Mouse (Mus musculus) gastrocnemius, postnatal 25 days (tissue): ENCODE data around the gene Ptger1. TPM values are rescaled to one million over a fixed set of nuclear protein-coding genes. Genes with fewer than 3 reads are reported as not detected.

Source experiments
- DNase-seq: peaks from one replicate; pipeline ENCODE4 v3.0.0; 2022
- long read RNA-seq, 2 experiments: library from polyadenylated mRNA; stranded (forward); transcript quantifications; one replicate each; pipeline ENCODE4 v2.0.0; 2021
- total RNA-seq, 2 experiments: library from RNA; stranded (reverse); gene quantifications; 1 replicate in 1 of 2; 2 replicates in 1 of 2; pipeline ENCODE4 v1.2.3; 2021

Gene Ptger1
- total RNA-seq: under 1 TPM; 0.13 to 0.15 TPM
- long read RNA-seq, experiment 1: 0 reads
- long read RNA-seq, experiment 2: 0 reads

DNA sequence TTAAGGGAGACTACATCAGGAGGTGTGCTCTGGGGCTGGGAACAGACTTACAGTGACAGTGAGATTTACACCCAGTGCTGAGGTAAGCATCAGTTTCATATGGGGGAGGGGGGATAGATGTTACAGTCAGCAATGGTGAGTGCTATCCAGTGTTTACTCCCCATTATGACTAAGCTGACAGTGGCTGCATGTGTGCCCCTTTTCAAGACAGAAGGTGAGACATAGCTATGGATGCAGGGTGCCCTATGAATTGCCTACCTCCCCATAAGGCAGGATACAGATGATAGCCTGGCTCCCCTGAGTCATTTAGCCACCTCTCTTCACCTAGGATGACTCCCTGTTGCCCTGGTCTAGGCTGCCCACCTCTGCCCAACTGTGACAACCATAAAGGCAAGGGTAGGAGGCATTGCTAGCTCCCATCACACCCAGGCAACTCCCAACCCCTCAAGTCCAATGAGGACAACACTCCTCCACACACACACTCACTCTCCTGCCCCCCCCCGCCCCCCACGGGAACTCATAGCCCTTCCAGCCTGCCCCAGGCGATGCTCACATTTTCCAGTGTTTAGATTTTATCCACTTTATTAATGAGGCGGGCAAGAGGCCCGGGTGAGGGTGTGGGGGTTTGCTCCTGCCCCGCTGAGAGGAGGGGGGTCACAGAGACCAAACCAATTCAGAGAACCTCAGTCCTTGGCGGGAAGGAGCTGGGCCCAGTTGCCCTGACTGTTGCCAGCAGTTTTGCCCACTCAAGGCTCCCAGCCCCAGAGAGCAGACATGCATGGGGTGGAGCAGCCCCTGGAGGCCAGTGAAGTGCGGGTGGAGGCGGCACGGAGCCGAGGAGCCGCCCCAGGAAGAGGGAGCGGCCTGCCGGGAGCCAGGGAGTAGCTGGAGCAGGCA is at the start of gene Ptger1:
Ptger1 (plus strand) TSS at position 710 of the 897 bp plus-strand sequence.
- DNase-seq: peak; percentile 65

DNA sequence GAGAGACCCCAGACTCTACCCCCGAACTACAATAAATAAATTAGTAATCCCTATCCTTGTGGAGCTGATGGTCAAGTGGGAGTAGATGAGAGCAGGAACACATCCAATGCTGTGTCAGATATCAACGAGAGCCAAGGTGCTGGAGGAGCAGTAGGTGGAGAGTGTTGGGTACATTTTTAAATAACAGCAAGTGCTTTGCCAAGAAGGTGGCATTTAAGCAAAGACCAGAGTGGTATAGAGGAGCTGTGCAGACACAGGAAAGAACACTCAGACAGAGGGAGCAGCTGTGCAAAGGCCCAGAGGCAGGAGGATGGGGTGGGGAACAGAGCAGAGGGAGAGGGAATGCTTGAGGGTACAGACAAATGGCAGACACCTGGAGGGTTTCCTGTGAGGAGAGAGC is 49.4 kb upstream of the Ptger1 start:
- DNase-seq: no peak

DNA sequence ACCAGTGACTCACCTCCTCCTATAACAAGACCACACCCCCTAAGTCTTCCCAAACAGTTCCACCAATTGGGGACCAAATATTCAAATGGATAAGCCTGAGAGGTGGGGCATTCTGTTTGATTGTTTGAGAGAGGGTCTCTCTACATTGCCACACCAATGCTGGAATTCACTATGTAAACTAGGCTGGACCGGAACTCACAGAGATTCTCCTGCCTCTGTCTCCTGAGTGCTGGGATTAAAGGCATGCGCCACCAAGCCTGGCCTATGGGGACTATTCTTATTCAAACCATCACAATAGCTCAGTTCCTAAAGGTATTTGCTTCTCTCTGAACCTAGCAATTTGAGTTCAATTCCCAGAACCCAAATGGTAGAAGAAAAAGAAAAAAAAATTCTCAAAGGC is 47.9 kb upstream of the Ptger1 start:
- DNase-seq: no peak

DNA sequence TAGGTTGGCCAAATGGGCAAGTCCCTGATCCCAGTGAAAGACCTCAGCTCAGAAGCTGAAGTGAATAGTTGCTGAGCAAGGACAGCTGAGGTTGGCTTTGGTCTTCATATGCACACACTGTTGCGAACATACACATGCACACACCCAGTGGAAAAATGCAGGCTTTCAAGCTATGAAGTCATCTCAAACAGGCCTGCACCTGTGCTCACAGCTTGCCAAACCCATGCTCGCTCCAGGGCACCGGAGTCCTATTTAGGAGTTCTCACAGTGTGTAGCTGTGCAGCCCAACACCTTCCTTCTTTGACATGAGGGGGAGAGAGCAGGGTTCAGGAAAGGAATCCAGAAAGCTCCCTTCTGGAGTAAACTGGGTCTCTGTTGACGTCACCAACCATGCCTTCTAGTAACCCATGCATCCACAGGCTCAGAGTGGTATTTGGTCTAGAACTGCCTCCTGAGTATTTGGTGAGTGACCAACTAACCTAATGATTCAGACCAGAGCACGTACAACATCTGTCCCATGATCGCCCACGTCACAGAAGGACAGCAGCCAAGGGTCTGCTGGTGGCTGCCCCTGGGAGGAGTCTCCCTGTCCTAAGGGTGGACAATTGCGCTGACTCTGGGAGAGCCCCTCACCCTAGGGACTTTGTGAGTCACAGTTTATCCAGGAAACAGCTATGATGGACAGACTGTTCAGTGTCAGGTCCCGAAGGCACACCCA is 46.8 kb upstream of the Ptger1 start:
- DNase-seq: no peak

DNA sequence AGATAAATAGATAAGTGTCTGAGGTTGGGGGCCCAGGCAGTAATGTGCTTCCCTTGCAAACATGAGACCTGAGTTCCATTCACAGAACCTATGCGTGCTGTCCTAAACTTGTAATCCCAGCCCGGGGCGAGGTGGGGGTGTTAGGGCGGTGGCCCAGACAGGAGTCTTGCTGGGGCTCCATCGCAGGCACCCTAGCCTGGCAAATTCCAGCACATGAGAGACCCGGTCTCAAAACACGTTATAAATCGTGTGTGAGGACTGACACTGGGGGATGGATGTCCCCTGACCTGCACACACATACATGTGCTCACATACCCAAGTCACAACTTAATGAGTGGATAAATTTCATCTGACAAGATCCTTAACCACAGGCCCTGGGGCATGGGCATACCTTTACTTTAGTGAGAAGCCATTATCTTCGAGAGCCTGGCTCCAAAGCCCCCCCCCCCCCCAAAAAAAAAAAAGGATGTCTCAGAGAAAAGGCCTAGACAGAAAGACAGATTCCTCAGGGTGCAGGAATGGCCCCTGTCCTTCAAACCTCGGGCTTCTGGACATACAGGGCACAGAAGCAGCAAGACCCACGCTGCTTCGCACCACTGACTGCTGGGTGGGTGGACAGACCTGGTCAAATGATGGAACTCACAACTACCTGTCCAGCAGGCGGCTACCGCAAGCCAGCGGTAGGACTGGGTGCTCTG is 44.6 kb upstream of the Ptger1 start:
- DNase-seq: no peak

DNA sequence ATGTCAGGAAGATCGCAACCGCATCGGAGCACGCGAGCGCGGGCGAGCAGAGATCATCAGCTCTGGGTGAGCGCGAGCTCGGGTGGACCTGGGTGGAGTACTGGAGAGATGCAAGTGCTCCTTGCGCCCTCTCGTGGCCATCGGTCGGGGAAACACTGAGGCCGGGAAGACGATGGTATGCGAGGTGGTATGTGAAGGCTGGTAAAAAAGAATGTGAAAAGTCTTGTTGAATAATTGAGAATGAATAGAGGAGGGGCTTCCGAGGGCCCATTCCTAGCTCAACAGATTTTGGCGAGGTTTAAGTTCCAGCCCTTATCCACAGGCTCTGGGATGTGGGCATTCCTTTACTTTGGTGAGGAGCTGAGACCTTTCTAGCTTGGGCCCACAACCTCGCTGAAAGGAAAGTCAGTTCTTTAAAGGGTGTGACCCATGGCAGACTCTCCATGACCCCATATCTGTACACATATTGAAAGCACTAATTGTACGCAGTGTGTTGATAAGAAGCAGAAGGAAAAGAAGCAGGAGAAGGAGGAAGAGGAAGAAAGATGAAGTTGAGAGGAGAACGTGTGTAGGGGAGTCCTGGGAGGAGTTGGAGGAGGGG is 44.0 kb upstream of the Ptger1 start:
- DNase-seq: peak; percentile 65

DNA sequence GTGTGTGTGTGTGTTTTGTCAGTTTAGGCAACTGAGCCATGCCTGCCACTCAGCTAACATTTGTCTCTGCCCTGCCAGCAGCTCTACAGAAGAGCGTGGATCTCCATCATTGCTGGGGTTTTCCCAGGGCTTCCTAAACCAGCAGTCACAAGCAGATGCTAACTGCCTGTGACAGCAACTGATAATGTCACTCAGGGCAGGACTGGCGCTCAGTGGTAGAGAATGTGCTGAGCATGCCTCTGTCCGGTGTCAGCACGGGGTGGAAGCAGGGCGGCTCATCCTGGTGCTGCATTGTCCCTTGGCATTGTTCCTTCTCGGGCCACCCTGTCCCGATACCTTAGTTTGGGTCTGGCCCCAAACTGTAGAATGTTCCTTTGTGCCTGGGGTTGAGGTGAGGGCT is 42.9 kb upstream of the Ptger1 start:
- DNase-seq: no peak

DNA sequence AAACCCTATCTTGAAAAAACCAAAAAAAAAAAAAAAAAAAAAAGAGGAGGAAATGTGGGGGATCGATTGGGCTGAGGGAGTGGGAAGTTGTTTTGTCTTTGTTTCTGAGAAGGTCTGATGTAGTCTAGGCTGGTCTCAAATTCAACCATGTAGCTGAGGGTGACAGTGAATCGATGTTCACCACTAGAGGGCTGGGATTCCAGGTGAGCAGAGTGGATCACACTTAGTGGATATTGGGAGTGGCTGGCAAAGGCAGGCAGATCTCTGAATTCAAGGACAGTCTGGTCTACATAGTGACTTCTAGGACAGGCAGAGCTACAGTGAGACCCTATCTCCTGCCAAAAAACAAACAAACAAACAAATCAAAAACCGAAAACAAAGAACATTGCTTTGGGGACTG is 41.7 kb upstream of the Ptger1 start:
- DNase-seq: no peak

DNA sequence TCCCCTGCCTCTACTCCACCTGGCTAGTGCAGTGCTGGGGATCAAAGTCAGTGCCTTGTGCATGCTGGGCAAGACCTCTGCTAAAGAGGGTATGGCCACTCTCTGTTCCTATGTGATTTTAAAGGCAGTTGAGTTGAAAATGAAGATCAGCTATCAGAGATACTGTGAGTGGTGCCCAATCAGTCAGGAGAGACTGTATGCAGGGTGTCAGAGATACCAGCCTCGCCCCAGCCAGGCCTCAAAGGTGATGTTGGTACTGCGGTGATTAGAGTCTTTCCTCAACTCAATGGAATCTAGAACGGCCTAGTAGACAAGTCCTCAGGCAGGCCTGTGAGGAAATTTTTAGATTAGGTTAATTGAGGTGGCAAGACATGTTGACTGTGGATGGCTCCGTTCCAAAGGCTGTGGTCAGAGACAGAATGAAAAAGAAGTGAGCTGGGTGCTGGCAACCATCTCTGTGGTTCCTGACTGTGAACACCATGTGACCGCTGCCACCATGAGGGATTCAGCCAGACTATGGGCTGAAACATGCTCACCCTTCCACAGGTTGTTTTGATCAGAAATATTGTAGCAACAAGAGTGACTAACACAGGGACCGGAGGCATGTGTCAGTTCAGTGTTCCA is 40.7 kb upstream of the Ptger1 start:
- no peak for DNase-seq

DNA sequence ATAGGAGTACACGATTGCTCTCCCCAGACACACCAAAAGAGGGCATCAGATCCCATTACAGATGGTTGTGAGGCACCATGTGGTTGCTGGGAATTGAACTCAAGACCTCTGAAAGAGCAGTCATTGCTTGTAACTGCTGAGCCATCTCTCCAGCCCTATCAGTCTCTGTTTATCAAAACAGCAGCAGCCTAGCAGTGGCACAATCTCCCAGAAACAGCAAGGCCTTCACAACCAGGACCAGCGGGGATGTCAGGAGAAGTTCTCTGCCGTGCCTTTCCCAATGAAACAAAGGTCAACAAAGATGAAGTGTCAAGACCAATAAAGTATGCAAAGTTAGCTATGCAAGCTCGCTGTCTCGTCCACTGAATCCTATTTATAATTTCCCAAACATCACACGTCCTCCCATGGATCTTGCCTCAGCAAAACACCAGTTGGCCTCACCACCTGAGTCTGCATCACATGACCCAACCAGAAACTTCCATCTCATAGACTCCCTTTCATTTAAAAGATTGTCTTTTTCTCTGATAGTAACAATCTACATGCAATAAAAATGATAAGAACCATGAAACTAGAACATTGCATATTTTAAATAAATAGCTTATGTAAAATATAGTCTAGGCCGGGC is 34.3 kb upstream of the Ptger1 start:
- no peak for DNase-seq

DNA sequence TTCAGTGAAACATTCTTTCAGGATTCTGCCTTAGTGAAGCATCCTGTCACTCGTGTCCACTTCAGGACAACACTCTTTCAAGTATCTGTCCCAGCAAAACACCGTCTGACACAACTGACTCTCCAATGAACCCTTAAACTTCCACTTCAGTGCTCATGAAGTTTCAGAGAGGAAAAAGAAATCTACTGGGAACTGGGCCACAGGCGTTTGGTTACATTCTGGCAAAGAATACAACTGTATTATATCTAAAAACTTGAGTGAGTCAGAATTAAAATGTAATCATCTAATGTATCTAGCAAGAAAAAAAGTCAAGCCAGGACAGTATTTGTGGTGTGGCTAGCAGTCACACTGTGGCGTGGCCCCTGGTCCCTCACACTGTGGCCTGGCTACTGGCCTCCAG is 27.6 kb upstream of the Ptger1 start:
- no peak for DNase-seq

DNA sequence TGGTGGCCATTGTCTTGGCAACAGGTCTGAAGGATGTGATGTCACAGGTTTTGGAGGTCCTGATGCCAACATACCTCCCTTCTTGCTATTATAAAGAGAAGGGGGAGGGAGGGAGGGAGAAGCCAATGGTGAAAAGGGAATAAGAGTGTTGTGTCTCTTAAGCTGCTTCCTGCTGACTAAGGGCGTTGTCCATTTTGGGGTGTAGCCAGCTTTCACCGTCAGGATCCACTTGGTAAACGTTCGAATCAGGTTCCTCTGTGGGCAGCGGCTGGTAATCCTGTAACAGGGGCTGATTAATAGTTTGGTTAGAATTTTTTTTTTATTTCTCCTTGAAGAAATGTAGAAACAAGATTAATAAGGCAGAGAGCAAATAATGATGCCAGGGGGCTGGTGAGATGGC is 26.8 kb upstream of the Ptger1 start:
- DNase-seq: no peak

DNA sequence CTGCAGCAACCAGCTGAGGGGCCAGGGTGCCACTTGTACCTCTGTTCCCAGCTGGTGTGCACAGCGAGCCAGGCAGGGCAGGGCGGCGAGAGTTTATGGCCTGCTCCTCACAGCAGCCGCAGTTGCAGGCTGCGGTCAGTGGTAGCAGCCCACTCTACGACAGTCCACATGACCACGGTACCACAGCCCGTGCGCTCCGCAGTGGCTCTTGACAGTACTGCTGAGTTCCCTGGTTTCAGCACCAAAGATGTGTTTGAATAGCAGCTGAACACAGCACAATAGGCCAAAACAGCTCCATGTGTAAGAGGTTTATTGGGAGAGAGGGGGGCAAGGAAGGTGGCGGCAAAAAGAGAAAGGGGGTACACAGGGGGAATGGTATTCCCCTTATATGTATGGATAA is 19.0 kb upstream of the Ptger1 start:
- no peak for DNase-seq

DNA sequence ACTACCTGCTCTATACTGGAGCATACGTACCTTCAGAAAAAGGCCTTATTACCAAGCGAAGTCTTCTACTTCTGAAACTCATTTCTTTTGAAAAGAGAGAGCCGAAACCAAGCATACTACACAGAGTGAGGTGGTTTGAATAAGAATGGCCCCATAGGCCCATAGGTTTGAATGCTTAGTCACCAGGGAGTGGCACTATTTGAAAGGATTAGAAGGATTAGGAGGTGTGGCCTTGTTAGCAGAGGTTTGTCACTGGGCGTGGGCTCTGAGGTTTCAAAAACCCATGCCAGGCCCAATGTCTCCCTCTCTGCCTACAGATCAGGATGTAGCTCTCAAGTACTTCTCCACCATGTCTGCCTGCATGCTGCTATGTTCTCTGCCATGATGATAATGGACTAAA is 18.4 kb upstream of the Ptger1 start:
- DNase-seq: no peak

DNA sequence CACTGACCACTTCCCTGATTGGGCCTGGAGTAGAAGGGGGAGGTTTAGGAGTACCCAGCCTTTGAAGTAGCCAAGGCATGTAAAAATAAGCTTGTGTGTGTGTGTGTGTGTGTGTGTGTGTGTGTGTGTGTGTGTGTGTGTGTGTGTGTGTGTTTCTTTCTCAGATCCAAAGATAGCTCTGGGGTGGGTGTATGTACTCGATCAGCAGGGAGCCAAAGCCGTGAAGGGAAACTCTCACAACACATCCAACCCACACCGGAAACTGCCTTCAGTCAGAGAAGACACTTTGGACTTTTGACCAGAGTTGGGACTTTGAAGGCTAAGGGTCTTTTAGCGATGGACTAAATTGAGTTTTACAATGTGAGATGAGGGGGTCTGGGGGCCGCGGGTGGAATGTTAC is 16.8 kb upstream of the Ptger1 start:
- DNase-seq: no peak

DNA sequence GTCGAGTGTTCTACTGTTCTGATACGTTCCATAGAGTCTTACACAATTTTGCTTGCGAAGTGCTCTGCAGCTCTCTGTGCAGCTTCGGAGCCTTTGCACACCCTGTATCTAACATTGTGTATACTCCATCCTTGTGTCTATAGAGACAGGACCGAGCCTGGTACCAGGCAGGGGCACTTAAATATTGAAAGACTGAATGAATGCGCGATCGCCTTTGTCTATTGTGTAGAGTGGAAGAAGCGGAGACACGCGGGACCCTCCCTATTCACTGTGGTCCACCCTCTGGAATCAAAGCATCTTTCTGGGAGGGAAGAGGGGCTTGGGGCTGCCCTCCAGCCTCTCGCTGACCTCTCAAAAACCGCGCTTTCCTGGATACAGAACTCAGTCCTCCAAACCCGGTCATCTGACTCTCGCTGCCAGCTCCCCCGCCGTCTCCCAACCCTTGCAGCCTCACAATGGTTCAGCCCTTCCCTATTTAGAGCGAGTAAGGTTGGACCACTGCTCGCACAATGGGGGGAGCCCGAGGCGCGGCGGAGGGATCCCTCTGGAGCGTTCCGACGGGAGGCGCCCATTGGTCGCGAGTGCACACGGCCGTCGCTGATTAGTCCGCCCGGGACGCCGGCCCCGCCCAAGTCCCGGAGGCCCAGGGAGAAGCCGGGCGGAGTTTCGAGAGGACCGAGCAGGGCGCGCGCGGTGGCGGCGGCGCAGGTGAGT is 14.3 kb upstream of the Ptger1 start, which contains the start of gene Gipc1:
Gipc1 (plus strand) TSS at position 648 of the 714 bp plus-strand sequence.
- peak; percentile 97 for DNase-seq

DNA sequence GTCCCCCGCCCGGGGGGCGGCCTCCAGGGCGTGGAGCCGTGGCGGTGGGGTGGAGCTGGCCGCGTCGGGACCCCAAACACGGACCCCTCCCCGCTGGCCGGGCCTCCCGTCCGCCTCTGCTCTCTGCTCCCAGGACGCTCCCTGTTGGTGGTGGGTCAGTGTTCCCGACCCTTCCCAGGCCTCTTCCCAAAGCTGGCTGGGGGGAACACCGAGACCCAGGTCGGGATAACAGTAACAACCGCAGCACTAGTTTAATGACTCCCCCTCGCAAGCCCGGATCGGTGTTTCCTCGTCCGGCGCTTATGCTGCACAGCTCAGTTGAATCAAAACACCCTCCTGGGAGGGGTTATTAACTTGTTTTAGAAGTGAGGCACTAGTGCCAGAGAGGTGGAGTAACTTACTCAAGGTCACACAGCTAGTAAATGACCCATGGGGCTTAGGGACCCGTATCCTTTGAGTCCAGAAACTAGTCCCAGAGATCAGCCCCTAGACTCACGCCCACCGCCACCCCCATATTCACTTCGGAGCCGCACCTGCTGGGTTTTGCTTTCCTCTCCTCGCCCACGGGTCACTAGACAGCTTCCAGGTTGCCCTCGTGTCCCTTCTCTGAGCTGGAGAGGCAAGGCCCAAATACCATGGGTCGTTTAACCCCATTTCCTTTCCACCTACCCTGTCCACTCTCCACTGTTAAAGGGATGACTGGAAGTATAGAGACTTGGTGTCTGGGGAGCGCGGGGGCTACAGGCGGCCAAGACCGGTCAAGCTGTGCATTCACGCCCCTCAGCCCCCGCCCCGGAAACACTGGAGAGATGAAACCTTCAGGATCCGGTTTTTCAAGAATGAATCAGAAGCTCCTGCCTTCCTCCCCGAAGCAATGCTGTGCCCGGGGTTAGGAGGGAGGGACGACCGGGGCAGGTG is 13.5 kb upstream of the Ptger1 start:
- DNase-seq: no peak

DNA sequence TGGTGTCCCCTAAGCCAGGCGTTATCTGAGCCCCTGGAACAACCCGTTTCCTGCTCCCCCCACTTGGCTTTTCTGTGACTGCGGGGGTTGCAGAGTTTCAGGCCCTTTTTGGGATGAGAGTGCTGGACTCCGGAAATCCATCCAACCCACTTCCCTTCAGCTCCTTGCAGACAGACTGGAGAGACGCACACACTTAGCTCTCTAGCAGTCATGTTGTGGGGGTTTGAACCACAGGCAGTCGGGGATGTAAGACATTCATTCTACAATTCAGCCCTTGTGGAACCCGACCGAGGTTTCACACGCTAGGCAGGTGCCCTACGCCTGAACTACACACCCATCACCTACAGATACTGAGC is 12.8 kb upstream of the Ptger1 start:
- DNase-seq: no peak

DNA sequence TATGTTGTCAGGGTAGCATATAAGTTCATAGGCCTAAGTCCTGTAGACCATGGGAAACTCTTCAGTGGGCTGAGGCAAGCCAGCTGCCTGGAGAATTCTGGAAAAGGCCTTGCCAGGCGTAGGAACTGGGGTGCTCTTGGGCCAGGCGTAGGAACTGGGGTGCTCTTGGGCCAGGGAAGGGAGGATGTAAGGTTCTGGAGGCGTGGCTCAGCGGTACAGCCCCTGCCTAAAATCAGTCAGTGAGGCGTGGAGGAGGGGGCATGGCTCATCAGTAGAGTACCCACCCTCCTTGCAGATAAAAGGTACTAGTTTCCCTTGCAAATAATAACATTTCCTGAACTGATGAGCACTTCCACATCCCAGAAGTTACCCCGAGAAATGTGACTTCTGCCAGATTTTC is 11.8 kb upstream of the Ptger1 start:
- no peak for DNase-seq

DNA sequence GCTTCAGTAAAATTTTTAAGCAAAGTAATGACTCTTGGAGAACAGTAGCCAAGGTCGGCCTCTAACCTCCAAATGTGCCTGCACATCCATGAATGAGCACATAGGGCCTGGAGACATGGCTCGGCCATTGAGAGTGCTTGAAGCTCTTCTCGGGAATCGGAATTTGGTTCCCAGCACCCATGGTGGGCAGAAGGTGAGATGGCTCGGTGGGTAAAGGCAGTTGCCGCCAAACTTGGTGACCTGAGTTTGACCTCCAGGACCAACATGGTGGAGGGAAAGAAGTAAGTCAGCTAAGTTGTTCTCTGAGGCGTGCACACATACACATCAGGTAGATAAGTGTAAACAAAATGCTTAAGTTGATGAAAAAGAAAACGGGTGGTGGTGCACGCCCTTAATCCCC is 10.4 kb upstream of the Ptger1 start:
- DNase-seq: no peak
